Mouse (Mus musculus) WW6 (cell line): Measurements from ENCODE around the gene Wnt11.

Experiments used
- DNase-seq: peaks from one replicate; pipeline ENCODE4 v3.0.0-alpha.2; 2013; ENCODE audit warnings: low read depth, low spot score

Gene Wnt11

DNA sequence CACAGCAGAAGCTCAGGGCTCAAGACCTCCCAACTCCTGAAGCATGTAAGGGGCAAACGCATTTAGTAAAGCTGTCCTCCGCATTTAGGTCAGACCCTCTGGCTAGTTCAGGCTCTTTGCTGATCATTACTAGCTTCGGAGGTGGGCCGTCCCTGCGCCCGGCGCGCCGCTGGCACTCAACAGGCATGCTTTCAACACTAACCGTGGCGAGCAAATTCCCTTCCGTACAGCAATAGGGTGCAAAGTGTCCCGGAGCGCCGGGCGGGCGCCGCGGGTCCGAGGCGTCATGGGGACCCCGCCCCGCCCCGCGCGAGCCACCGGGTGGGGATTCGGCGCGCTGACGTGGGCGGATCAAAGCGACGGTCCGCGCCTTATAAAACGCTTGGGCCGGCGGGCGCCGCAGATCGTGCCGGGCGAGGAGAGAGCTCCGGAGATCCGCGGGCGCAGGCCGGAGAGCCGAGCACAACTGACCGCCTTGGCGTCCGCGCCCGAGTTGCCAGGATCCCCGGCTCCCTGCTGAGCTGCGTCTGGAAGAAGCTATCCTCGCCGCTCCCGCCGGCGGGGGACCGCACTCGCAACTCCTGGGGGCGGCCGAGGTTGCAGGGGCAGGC is at the start of gene Wnt11:
TSS of gene Wnt11 (plus strand) at position 402 of the 611 bp plus-strand sequence.
- no peak for DNase-seq

DNA sequence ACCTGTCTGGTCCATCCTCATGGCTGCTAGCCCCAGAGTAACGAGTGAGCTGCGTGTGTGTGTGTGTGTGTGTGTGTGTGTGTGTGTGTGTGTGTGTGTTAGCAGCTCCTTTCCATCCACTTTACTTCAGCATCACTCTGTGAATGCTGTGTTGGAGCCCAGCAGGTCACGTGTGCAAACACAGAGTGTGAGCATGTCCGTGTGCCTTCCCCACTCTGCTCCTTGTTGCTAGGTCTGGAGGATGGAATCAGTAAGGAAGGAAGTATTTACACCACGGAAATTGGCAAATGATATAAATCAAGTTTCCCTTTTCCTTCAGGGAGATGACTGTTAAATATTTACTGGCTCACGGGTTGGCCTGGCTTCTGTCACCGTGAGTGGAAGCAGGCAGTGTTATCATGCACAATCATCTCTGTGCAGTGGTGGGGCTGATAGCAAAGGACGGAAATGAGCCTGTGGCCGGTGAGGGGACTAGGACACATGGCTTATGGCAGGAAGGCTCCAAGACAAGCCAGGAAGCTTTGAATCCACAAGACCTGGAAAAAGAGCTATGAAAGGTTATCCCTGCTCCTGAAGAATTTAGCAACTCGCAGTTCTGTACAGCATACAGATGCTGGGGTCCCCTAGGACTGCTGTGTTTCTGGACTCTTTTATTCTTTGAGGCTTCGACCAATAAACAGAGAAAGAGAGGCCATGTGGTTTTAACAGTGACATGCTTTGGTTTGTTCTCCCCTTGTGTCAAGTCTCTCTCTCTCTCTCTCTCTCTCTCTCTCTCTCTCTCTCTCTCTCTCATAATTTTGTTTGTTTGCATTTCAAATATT is 47.9 kb upstream of the Wnt11 start:
- no peak for DNase-seq

DNA sequence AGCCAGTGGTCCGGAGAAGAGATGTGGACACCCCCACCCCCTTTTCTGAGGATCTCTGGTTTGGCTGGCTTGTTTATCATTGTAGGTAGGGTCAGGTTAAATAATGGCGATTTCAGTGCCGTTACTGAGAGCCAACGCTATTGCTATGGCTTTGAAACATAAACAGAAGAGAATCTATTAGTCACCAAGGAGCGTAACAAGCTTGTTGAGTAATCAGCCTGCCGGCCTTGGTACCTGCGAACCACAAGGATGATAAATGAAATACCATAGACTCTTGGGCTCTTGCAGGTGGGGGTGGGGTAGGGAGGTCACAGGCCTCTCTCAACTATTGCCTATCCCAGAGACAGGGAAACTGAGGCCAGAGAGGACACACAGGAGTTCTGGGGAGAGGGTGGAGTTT is 46.2 kb upstream of the Wnt11 start:
- no peak for DNase-seq

DNA sequence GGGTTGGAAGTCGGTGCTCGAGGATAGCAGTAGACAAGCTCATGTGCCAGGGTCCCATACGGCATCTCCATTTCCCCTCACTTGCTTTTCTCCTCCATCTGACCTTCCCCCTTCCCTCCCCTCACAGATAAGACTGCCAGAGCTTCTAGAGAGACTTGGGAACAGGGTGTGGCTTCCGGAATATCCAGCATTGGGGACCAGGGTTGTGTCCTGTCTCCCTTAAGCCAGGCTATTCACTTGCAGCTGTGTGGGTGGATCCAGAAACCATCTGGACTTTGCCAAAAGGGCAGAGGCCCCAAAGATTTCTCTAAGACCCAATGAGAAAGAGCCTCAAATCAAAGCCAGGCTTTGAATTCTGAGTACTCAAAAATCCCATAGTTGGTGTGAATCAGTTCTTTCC is 45.8 kb upstream of the Wnt11 start:
- DNase-seq: no peak

DNA sequence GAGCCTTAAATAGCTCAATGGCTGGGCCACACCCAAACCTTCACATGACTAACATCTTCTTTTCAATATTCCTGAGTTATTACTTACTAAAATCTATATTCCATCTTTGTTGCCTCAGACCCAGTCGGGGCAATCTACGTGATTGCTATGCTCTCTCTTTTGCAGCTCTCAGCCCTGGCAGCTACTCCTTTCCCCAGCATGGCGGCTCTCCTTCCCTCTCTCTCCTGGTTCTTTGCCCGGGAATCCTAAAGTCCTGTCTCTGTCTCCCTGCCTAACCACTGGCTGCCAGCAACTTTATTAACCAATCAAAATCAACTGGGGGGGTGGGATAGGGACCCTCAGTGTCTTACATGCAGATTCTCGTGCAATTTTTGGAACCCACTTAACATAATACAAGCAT is 43.0 kb upstream of the Wnt11 start:
- no peak for DNase-seq

DNA sequence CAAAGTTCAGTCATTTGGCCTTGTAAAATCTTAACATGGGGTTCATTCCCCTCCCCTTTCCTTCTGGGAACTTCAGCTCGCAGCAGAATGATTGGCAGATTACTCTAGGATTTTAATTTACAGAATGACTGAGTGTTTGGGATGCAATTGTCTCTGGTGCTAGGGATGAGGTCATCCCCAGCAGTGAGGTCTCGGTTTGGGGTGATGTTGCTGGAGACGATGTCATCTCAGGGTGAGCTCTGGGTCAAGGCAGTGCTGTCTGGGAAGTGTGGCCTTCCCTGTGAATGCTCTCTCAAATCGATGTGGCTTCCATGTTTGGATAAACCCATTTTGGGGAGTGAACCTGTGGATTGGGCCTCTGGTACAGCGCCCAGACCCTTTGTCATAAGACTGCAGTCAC is 41.1 kb upstream of the Wnt11 start:
- no peak for DNase-seq

DNA sequence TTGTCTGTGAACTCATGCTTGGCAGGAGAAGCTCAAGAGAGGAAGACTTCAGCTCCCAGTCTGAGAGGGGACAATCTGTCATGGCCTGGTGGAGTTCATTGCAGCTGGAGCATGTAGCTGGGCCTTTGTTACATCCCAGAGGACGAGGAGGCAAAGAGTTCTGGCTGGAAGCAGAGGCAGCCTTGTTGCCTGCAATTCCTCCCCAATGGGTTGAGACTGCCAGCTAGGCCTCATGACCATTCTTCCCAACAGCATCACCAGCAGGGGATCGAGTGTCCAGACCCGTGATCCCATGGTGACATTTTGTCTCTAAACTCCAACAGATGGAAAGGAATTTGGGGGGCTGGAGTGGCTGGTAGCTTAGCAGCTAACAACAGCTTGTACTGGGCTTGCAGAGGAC is 40.5 kb upstream of the Wnt11 start:
- DNase-seq: no peak

DNA sequence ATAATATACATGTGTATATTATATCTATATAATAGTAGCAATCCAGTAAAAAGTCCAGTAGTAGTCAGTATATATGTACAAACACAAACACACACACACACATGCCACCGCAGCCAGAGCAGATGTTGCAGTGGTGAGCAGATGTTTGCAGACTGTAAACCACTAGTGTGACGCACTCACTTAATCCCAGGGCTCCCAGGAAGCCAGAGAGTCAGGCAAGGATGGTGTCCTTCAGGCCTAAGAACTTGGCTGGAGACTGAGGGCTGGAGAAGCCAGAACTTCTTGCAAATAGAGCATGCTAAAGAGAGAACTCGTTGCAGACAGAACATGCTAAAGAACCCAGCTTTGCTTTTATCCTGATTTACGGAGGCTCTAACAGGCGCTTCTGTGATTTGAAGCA is 39.3 kb upstream of the Wnt11 start:
- no peak for DNase-seq

DNA sequence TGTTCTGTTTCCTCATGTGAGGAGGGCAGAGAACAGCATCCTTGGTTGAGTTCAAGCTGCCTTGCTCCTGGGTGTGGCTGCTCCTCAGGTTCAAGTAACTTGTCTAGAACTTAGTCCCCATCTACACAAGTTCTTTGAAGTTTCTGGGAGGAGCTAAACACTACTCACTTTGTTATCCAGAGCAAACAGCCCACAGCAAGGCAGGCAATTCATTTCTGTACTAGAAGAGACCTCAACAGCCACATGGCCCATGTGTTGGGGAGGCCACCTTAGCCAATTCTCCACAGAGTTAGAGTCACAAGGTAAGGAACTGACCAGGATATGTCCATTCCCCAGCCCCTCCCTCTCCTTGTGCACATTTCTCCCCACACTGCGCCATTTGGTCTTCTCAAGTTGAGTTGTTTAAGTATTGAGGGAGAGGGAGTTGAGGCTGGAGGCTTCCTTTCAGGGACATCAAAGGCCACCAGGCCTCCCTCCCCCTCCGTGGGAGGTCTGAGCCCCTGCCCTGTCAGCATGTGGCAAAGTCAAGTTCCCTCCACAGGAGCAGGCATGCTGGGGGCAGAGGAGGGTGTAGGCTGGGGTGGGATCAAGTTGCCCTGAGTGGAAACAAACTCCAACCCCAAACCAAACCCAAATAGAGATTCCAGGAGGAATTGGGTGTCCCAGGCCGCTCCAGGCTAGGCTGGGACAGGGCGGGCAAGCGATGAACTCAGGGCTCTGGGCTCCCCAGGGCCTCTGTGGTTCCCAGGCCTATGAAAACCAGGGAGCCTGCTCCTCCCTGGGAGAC is 37.4 kb upstream of the Wnt11 start:
- DNase-seq: no peak

DNA sequence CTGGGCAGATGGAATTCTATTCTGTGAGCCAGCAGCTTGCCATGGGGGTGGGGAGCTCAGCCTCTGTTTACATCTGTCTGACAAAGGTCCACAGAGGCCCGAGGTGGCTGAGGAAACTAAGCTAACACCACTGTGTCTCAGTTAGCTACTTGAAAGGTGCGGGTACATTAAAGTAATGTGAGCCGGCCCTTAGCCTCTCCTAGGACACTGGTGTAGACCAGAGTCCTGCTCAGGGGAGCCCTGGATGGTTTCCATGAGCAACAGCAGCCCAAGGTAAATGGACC is 36.8 kb upstream of the Wnt11 start:
- no peak for DNase-seq

DNA sequence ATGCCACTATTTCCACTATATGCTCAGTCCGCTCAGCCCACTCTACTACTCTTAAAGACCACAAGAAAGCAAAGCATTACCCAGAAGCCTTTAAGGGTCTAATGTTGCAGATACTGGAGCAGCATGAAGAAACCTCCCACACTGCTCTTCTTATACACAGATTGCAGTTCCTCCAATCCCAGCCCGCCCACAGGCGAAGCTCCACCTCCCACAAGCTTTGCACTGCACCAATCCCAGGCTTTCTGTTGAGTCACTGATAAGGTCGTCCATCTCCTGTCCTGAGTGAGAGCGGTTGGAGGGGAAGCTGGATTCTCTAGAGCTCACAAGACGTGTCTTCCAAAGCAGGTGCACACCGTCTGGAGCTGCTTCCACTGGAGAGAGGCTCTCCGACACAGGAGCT is 34.5 kb upstream of the Wnt11 start:
- DNase-seq: no peak

DNA sequence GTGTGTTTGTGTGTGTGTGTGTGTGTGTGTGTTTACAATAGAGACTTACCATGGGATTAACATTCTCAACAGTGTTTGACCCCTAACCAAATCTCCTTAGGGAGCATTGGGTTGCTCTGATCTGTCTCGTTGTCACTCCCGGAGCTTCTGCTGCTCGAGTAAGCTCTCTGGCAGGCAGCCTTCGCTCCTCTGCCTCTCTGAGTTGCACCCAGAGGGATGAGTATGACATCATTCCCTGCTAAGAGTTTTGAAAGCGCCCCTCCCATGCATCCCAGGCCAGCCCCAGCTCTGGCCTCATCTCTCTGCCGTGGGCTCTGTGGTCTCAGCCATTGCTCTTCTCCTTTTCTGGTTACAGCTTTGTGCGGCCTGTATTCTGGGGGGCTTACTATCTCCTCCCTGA is 33.8 kb upstream of the Wnt11 start:
- no peak for DNase-seq

DNA sequence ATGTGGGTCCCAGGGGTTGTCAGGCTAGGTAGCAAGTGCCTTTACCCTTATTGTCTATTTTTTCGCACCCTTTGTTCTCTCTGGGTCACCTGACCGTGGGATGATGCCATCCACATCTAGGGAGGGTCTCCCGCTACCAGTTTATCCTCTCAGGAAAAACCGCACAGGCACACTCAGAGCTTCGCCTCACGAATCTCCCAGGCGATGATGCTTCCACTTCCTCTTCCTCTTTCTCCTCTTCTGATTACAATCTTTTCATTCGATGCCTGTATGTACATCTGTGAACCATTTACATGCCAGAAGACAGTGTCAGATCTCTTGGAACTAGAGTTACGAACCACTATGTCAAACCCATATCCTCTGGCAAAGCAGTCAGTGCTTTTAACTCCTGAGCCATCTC is 31.7 kb upstream of the Wnt11 start:
- no peak for DNase-seq

DNA sequence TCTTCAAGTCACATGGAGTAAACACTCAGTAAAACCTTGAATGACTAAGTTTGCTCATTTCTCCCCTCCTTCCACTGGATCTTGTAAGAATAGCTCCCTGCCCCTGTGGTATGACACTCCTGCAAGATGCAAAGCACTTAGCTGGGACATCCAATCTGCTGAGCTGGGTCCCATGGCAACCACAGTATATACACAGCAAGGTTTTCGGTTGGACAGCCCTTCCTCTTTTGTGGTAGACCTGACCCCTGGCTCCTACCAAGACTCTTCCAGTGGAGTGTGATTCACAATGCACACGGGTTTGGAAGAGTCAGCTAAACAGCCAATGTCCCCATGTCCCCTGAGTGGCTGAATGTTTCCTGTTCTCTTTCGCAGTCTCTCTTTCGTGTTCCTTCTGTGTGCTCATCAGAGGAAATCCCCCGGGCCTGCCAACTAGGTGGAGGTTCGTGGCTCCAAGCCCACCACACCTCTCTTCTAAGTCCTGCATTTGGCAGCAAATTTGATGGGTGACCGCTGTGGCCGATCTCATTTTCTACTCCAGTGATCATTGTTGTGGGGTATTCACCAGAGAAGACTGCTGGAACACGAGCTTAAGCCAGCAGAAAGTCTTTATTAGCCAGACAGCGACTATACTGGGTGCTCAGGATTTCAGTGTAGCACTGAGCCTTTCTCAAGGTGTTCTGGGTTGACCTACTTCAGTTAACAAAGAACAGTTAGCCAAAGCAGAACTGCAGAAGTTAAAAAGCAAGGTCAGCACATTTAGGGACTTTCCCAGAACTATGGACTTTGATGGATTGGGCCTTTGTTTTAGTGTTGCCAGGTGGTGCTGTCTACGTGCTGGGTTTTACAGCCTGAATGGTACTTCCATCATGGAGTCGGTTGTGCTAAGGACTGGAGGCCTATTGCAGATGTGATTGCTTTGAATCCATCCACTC is 29.8 kb upstream of the Wnt11 start:
- DNase-seq: no peak

DNA sequence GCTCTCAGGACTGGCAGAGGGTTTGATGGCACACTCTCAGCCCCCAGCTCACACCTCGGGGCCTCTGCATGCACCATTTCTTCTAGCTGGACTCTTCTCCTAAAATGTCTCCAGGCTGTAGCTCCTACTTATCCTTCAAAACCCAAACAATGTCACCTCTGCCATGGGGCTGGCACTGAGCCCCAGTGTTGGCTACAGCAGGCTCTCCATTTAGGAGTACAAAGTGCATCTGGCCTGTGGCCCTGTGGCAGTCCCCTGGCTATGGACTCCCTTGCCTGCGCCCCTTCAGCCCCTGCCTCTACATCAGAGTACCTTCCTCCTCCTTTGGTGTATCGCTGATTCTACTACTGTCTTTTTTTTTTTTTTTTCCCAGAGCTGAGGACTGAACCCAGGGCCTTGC is 28.0 kb upstream of the Wnt11 start:
- DNase-seq: no peak

DNA sequence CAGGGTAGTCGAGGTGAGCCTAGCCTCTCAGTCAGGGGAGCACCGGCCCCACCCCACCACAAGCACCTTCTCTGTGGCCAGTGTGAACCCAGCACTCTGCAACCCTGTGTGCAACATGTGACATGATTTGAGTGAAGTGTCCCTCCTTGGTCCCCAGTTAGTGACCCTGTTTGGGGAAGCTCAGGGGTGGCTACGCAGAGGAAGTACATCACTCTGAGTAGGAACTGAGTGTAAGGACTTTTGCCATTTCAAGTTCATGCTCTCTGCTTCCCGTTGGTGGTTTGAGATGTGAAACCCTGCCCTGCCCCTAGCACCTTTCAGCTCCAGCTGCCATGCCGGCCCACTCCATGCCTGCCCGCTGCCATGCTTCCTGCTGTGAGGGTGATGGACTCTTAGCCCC is 25.5 kb upstream of the Wnt11 start:
- no peak for DNase-seq

DNA sequence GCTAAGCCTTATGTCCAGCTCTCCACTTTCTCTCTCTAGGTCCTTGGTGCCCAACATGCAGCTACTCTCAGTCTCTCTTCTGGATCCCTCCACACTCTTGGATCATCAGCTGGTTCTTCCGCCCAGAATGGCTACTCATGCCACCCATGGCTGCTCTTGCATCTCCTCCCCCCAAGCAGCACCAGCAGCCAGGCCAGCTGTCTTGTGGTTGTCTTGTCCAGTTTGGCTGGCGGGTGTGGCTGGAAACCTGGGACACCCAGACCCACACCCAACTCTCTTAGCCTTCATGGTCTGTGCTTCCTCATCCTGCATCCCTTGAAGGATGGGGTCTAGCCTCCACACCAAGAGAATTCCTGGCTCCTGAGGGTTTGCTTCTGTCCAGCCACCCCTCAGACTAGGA is 24.3 kb upstream of the Wnt11 start:
- no peak for DNase-seq

DNA sequence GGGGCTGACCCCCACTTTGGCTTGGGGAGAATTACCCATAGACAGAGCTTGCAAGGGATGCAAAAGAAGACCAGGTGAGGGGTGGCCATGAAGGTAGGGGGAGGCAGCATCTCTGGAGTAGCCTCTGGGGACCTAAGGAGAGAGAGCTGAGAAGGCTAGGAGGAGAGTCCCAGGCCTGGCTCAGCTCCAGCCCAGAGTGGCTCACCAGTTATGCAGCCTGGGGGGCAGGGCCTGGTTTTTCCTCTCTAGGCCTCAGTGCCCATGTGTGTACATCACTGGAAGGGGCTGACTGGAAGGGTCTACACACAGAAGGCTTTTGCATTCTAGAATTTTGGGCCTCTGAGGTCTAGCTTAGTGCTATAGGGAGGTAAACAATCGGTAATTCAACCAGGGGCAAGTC is 14.4 kb upstream of the Wnt11 start:
- no peak for DNase-seq

DNA sequence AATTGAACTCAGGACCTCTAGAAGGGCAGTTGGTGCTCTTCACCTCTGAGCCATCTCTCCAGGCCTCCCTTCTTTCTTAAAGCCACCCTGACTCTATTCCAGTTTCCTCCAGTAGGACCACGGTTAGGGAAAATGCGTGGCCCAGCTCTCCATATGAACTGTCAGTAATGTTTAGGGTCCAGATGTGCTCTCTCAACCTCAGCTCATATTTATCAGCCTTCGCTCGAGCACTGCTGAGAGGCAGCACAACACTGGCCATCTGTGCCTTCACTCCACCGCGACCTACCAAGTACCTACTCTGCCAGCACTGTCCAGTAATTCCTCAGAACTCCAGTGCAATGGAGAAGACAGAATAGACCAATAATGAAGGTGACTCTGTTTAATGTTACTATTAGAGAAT is 12.0 kb upstream of the Wnt11 start:
- no peak for DNase-seq

DNA sequence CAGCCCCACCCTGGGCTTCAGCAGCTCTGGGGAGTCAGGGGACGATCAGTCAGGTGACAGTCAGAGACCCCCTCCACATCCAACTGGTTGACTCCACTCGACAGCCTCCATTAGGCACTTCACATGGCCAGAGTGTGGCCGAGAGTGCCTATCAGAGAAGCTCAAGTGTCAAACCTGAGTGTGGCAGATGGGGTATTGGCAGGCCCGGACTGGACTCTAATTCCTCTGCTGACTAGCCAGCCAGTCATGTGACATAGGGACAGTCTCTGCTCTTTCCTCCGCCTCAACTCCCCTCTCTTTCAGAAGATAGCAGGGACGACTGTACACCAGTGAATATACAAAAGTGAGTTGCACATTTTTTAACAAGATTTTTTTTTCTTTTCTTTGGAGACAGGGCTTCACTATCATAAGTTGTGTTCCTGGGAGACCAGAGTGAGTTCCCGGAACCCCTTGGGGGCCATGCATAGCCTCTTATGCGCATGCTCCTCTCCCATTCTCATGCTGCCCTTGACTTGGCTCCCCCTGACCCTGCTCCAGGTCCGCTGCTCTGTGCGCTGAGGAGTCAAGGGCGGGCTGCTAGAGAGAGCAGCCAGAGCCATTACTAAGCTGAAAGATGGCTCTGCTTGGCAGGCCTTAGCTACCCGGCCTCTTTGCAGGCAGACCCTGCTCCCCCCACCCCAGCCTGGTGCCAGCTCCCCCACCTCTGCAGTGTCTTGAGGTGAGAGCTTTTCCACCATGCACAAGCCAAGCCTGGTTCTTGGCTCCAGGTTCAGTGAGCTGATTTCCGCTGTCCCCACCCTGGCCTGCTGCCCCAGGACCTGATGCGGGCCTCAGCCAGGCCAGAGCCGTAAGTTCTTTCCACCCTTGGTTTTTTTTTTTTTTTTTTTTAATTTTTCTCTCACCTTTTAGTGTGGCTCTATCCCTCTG is 10.8 kb upstream of the Wnt11 start:
- DNase-seq: no peak

DNA sequence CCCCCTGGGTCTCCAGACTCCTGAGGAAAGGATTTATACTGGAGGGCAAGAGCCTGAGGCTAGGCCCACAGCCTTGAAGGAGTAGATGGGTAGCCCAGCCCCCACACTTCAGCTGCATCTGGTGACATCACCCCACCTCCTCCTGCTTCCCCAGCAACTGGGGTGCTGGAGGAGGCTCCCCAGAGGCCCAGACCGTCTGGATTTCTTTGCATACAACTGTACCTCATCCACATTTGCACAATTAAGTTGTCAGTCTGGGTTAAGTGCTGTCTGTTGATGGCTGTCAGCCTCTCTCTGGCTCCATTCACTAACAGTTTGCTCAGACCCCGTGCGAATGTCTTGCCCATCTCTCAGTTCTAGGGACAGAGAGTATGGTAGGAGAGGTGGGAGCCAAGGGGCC is 6.9 kb upstream of the Wnt11 start:
- no peak for DNase-seq
